Mouse (Mus musculus) right cerebral cortex, postnatal 25 days (tissue): ENCODE data around the gene Cntn4.
A peak's percentile ranks its signal among the peaks of the same experiment; 100 is the strongest.

Experiments
- DNase-seq: peaks from one replicate; pipeline ENCODE4 v3.0.0; 2022

The Cntn4 gene

GRCm38 (mm10) chr6:105677149-105678031 lies at the start of gene Cntn4:
Gene Cntn4 (plus strand): TSS chr6:105677660.
- peak; percentile 76 for DNase-seq

GRCm38 (mm10) chr6:105674276-105674675 lies 3.2 kb upstream of the Cntn4 start:
- DNase-seq: no peak

- DNase-seq: peak; percentile 33
Measured at GRCm38 (mm10) chr6:105675099-105675498, 2.4 kb upstream of the Cntn4 start.

GRCm38 (mm10) chr6:105676637-105677036 lies 823 bp upstream of the Cntn4 start:
- DNase-seq: no peak

- peak; percentile 10 for DNase-seq
Measured at GRCm38 (mm10) chr6:105678778-105679177, 1.3 kb downstream of the Cntn4 start.

GRCm38 (mm10) chr6:105681496-105681895 lies 4.0 kb downstream of the Cntn4 start:
- no peak for DNase-seq

- DNase-seq: no peak
Measured at GRCm38 (mm10) chr6:105683251-105683650, 5.8 kb downstream of the Cntn4 start.

- no peak for DNase-seq
Measured at GRCm38 (mm10) chr6:105684123-105684522, 6.7 kb downstream of the Cntn4 start.

GRCm38 (mm10) chr6:105688195-105688594 lies 10.7 kb downstream of the Cntn4 start:
- no peak for DNase-seq

- DNase-seq: no peak
Measured at GRCm38 (mm10) chr6:105742026-105742425, 64.6 kb downstream of the Cntn4 start.

GRCm38 (mm10) chr6:105780616-105781015 lies 103.2 kb downstream of the Cntn4 start:
- DNase-seq: no peak

- DNase-seq: no peak
Measured at GRCm38 (mm10) chr6:105788462-105788861, 111.0 kb downstream of the Cntn4 start.

- DNase-seq: no peak
Measured at GRCm38 (mm10) chr6:105835099-105835498, 157.6 kb downstream of the Cntn4 start.

GRCm38 (mm10) chr6:105847296-105847695 lies 169.8 kb downstream of the Cntn4 start:
- DNase-seq: peak; percentile 10

- DNase-seq: no peak
Measured at GRCm38 (mm10) chr6:105892838-105893237, 215.4 kb downstream of the Cntn4 start.

GRCm38 (mm10) chr6:105938485-105938884 lies 261.0 kb downstream of the Cntn4 start:
- DNase-seq: no peak

- no peak for DNase-seq
Measured at GRCm38 (mm10) chr6:105939303-105939702, 261.8 kb downstream of the Cntn4 start.

GRCm38 (mm10) chr6:105940591-105940990 lies 263.1 kb downstream of the Cntn4 start:
- no peak for DNase-seq

- no peak for DNase-seq
Measured at GRCm38 (mm10) chr6:105991492-105991891, 314.0 kb downstream of the Cntn4 start.

GRCm38 (mm10) chr6:106013018-106013417 lies 335.6 kb downstream of the Cntn4 start:
- no peak for DNase-seq

GRCm38 (mm10) chr6:106015126-106015525 lies 337.7 kb downstream of the Cntn4 start:
- no peak for DNase-seq

GRCm38 (mm10) chr6:106048878-106049277 lies 371.4 kb downstream of the Cntn4 start:
- no peak for DNase-seq

- no peak for DNase-seq
Measured at GRCm38 (mm10) chr6:106056123-106056522, 378.7 kb downstream of the Cntn4 start.

- no peak for DNase-seq
Measured at GRCm38 (mm10) chr6:106078071-106078603, 400.7 kb downstream of the Cntn4 start.
